Mouse (Mus musculus) hindbrain, embryonic 11.5 days (tissue): Measurements from ENCODE around the gene Evl. TPM values are rescaled to one million over a fixed set of nuclear protein-coding genes. Genes with fewer than 3 reads are reported as not detected.

ENCODE experiments used
- ATAC-seq: fragments of 200-750 bp; cut with Nextera tagmentation; 2 replicates; pipeline ENCODE4 v1.8.0; 2017; ENCODE audit warnings: mild to moderate bottlenecking, moderate TSS enrichment, moderate library complexity; ENCODE audit not compliant: low FRiP score
- DNase-seq: peaks from one replicate; pipeline ENCODE4 v3.0.0-alpha.2; 2015; ENCODE audit warnings: low spot score
- H3K27ac ChIP-seq: fragments of 300-500 bp; sonication (generic); 2 replicates; pipeline ENCODE4 v1.5.1; 2014; ENCODE audit warnings: mild to moderate bottlenecking, low read depth, low read length
- H3K27me3 ChIP-seq: fragments of 300-500 bp; sonication (generic); 2 replicates; pipeline ENCODE4 v1.6.1; 2014; ENCODE audit warnings: mild to moderate bottlenecking, low read length, moderate library complexity, mixed read lengths; ENCODE audit not compliant: control insufficient read depth, insufficient read depth
- H3K36me3 ChIP-seq: fragments of 300-500 bp; sonication (generic); 2 replicates; pipeline ENCODE4 v1.6.1; 2014; ENCODE audit warnings: mild to moderate bottlenecking, low read length, moderate library complexity, mixed read lengths; ENCODE audit not compliant: control insufficient read depth, insufficient read depth
- H3K4me1 ChIP-seq: fragments of 300-500 bp; sonication (generic); replicated peaks from 2 replicates; pipeline ENCODE4 v1.6.1; 2014; ENCODE audit warnings: low read length, mixed read lengths; ENCODE audit not compliant: control insufficient read depth, insufficient read depth
- H3K4me2 ChIP-seq: fragments of 300-500 bp; sonication (generic); replicated peaks from 2 replicates; pipeline ENCODE4 v1.6.1; 2014; ENCODE audit warnings: mild to moderate bottlenecking, low read depth, low read length
- H3K4me3 ChIP-seq: fragments of 300-500 bp; sonication (generic); 2 replicates; pipeline ENCODE4 v1.5.1; 2014; ENCODE audit warnings: low read depth, low read length
- H3K9ac ChIP-seq: fragments of 300-500 bp; sonication (generic); 2 replicates; pipeline ENCODE4 v1.6.1; 2014; ENCODE audit warnings: low read depth, low read length
- H3K9me3 ChIP-seq: fragments of 300-500 bp; sonication (generic); 2 replicates; pipeline ENCODE4 v1.6.1; 2016; ENCODE audit warnings: low read length; ENCODE audit not compliant: control insufficient read depth
- WGBS: fragments of 180-500 bp; shearing (Covaris S2); extraction: QIAGEN DNeasy Blood & Tissue Kit; methylation state at CpG from one replicate; pipeline ENCODE4 v1.1.7; 2014; 5-methylcytosine and 5-hydroxymethylcytosine counted together
- polyA plus RNA-seq: library from polyadenylated mRNA; unstranded; fragments of >200 nt; fragmentation: Nextera tagmentation; extraction: Ambion mirVana; gene quantifications from 2 replicates; pipeline ENCODE4 v1.2.1, GENCODE M21; 2014

The Evl gene
- polyA plus RNA-seq, 1 experiment from 2014 or later: 109 TPM

DNA sequence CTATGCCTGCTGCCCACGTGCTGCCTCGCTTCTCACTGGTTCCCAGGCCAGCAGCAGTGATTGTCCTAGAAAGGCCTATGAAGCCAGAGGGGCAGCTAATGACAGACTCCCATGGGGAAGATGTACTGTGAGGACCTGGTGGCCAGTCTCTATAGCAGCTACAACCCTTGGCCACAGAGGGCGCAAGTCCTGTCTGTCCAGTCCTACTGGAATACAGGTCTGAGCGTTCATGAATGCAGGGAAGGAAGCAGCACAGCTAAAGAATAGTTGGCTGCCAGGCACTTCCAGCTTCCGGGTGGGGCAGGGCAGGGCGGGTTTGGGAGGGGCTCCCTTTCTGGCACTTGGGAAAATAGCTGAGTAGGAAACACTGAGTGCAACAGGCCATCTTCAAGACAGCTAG is 132.4 kb downstream of the Evl start:
- no peaks in the 10 kb centered on the region for H3K27me3 ChIP-seq
- 0 out of 2 replicates have a peak, but pooled peaks cover 3% of the 10 kb centered on the region for H3K4me1 ChIP-seq
- peaks cover 10% of the 10 kb centered on the region for H3K36me3 ChIP-seq
- no peak overlapping the region for H3K9ac ChIP-seq
- no peaks in the 10 kb centered on the region for H3K9me3 ChIP-seq
- ATAC-seq (no peak), DNase-seq (peak; percentile 21)
- no peak overlapping the region for H3K4me3 ChIP-seq
- H3K27ac ChIP-seq: no peak overlapping the region
- no peak overlapping the region for H3K4me2 ChIP-seq
- 67% methylated on average over 6 of the region's 6 CpGs for WGBS

DNA sequence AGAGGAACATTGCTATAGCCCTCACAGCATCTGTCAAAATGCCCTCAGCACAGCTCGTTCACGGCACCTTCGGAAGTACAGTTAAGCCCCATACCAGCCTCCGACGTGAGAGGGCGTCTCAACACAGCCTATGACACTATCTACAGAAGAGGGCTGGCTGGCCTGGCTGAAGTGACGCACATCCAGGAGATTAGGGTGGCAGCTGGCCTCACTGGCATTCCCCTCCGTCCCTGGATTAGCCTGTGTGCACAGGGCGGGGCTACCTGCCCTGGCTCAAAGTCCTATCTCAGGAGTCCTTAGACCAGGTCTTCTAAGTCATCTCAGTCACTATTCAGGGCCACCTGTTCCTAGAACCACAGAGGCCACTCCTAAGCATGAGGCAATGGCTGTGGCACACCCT is 134.6 kb downstream of the Evl start:
- WGBS: 87% methylated on average over 9 of the region's 9 CpGs
- H3K36me3 ChIP-seq: peaks cover 5% of the 10 kb centered on the region
- no peak overlapping the region for H3K4me2 ChIP-seq
- no peaks in the 10 kb centered on the region for H3K27me3 ChIP-seq
- no peaks in the 10 kb centered on the region for H3K9me3 ChIP-seq
- no peak overlapping the region for H3K27ac ChIP-seq
- DNase-seq (no peak), ATAC-seq (no peak)
- no peak overlapping the region for H3K9ac ChIP-seq
- 0 out of 2 replicates have a peak, but pooled peaks cover 3% of the 10 kb centered on the region for H3K4me1 ChIP-seq
- H3K4me3 ChIP-seq: no peak overlapping the region

DNA sequence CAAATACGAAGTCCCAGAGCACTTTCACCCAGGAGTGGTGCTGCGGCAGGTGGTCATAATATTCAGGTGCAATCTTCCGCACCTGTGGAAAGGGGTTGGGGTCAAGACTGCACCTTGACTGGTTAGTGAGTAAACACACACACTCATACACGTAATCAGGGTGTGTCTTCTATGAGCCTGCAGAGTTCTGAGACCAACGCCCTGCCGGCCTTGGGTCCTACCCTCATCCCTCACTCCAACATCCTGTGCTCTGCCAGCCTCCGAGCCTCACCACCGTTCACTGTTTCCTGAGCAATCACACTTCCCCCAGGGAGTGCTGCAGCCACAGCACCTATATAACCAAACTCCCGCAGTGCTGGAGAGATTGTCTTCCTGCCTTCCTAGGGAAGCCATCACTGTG is 136.0 kb downstream of the Evl start:
- ATAC-seq: no peak
- H3K4me1 ChIP-seq: 0 out of 2 replicates have a peak, but pooled peaks cover 3% of the 10 kb centered on the region
- H3K27me3 ChIP-seq: no peaks in the 10 kb centered on the region
- DNase-seq: no peak
- peaks cover 5% of the 10 kb centered on the region for H3K36me3 ChIP-seq
- no peak overlapping the region for H3K4me3 ChIP-seq
- H3K9ac ChIP-seq: no peak overlapping the region
- no peak overlapping the region for H3K27ac ChIP-seq
- 87% methylated on average over 9 of the region's 9 CpGs for WGBS
- no peaks in the 10 kb centered on the region for H3K9me3 ChIP-seq
- no peak overlapping the region for H3K4me2 ChIP-seq

DNA sequence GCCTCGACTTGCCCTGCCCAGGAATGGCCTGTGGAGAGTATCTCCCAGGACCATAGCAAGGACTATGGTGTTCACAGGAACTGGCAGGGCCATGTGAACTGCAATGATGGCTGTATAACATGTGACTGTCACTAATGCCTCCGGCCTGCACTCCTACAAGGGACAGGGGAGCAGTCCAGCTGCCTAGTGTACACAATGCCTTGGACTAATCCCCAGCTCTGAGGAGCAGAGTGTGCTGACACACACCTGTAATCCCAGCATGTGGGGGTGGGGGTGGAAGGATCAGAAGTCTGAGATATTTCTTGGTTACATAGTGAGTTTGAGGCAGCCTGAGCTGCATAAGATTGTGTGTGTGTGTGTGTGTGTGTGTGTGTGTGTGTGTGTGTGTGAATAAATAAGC is 139.1 kb downstream of the Evl start:
- Histone ChIP-seq H3K4me3 (no peak overlapping the region), H3K4me2 (no peak overlapping the region), H3K36me3 (no peaks in the 10 kb centered on the region), H3K9me3 (no peaks in the 10 kb centered on the region), H3K27ac (no peak overlapping the region), H3K4me1 (0 out of 2 replicates have a peak, but pooled peaks cover 3% of the 10 kb centered on the region), H3K27me3 (no peaks in the 10 kb centered on the region), H3K9ac (no peak overlapping the region)
- ATAC-seq (no peak), DNase-seq (no peak)
- 82% methylated on average over 2 of the region's 2 CpGs for WGBS

DNA sequence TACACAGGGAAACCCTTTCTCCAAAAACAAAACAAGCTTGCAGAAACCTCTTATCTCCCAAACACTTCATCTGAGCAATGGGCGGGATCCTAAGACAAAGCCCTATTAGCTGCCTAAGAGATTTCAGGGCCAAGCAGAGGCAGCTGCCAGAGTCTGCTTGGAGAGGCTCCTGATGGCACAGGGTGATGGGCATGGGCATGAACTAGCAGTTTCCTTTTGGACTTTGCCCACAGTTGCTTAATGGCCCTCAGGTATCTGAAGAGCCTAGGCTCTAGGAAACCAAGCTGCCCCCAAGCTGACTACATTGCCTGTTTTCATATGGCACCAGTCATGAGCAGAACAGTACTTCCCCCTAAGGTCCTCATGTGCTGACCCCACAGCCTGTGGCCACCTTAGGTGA is 139.7 kb downstream of the Evl start:
- Histone ChIP-seq H3K36me3 (no peaks in the 10 kb centered on the region), H3K4me3 (no peak overlapping the region), H3K9ac (no peak overlapping the region), H3K27ac (no peak overlapping the region), H3K4me2 (no peak overlapping the region), H3K9me3 (no peaks in the 10 kb centered on the region), H3K4me1 (0 out of 2 replicates have a peak, but pooled peaks cover 3% of the 10 kb centered on the region), H3K27me3 (no peaks in the 10 kb centered on the region)
- 79% methylated on average over 1 of the region's 1 CpGs for WGBS
- DNase-seq (no peak), ATAC-seq (no peak)

DNA sequence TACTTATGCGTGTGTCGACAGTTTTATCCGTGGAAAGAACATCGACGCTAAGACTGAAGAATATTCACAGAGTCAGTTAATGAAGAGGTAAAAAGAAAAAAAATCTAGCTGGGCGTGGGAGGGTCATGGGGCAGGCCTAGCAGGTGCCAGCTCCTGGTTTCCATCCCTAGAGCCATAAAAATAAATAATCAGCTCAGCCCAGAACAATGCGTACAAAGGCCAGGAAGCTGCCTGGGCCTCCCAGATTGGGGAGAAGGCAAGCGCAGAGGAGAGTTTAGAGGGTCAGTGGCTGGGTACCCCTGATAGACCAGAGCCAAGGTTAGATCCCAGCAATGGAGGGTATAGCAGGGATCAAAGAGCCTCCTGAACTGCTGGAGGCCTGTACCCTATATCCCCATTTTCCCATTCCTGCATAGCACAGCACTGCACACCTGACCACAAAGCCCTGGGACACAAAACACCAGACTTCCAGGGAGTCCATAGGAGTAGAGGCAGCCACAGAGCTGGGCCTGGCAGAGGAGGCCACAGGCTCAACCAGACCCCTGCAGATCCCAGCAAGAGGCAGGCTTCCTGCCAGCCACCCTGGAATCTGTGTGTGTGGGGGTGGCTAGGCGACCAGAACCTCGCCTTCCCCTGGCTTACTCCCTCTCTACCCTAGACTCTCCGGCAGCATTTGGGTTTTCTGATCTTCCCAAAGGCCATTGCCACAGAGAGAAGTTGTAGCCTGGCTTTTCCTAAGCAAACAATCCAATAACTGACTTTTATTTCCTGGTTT is 144.4 kb downstream of the Evl start:
- H3K27me3 ChIP-seq: peaks cover 27% of the 10 kb centered on the region
- no peak overlapping the region for H3K4me2 ChIP-seq
- no peak overlapping the region for H3K4me3 ChIP-seq
- no peaks in the 10 kb centered on the region for H3K36me3 ChIP-seq
- ATAC-seq (no peak), DNase-seq (no peak)
- no peaks in the 10 kb centered on the region for H3K9me3 ChIP-seq
- no peak overlapping the region for H3K9ac ChIP-seq
- WGBS: 85% methylated on average over 11 of the region's 11 CpGs
- no peaks in the 10 kb centered on the region for H3K4me1 ChIP-seq
- H3K27ac ChIP-seq: no peak overlapping the region

DNA sequence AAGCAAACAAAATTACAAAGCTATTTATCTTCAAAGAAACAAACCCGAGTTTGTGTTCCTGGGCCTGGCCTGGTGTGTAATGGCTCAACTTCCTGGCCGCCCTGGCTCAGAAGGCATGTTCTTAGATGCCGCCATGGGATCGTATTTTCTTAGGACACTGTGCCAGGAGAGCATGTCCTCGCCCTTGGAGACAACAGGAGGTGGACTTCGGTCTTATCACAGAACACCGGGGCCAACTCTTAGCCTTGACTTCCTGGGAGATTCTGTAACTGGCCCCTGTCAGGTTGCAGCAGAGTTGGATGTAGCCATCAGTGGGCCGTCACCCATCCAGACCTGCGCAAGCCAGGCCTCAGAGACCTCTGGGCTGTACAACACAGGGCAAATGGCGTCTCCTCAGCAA is 145.1 kb downstream of the Evl start:
- no peak for ATAC-seq
- no peak overlapping the region for H3K4me2 ChIP-seq
- H3K27ac ChIP-seq: no peak overlapping the region
- no peaks in the 10 kb centered on the region for H3K4me1 ChIP-seq
- no peak overlapping the region for H3K9ac ChIP-seq
- no peaks in the 10 kb centered on the region for H3K36me3 ChIP-seq
- WGBS: 90% methylated on average over 10 of the region's 10 CpGs
- no peak for DNase-seq
- no peak overlapping the region for H3K4me3 ChIP-seq
- peaks cover 27% of the 10 kb centered on the region for H3K27me3 ChIP-seq
- H3K9me3 ChIP-seq: no peaks in the 10 kb centered on the region

DNA sequence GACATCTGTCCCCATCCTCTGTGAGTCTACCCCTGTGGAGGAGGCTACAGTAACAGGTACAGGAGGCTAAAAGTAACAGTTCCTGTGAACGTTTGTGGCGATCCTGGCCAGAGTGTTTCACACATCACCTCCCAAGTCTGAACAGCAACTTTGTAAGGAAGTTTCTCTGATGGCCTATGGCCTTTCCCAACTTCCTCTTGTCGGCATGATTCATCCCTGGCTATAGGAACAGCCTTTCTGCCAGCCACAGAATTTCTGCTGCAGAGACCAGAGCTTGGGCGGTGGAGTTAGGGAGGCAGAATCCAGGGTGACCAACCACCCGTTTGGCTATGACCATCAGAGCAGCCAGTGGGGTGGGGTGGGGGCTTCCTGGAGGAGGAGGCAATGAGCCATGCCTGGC is 145.5 kb downstream of the Evl start:
- WGBS: 71% methylated on average over 5 of the region's 5 CpGs
- no peak for ATAC-seq
- H3K27me3 ChIP-seq: peaks cover 27% of the 10 kb centered on the region

DNA sequence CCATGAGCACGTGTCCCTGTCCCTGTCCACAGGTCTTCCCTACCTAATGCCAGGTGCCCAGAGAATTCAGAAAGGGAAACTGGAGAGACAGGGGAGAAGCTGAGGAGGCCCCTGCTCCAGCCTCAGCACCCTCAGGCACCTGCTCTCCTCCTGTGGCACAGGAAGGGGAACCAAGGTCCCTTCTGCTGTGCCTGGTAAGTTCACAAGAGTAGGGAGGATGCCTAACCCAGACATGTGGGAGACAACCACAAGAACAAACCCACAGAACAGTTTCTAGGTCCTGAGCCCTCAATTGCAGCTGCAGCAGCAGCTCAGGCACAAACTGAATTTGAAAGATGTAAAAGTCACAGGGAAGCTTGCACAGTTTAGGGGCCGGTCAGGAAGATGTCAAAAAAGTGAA is 146.7 kb downstream of the Evl start:
- no peaks in the 10 kb centered on the region for H3K36me3 ChIP-seq
- H3K4me2 ChIP-seq: no peak overlapping the region
- H3K27me3 ChIP-seq: peaks cover 27% of the 10 kb centered on the region
- ATAC-seq (no peak), DNase-seq (no peak)
- H3K9me3 ChIP-seq: no peaks in the 10 kb centered on the region
- H3K4me3 ChIP-seq: no peak overlapping the region
- H3K9ac ChIP-seq: no peak overlapping the region
- no peaks in the 10 kb centered on the region for H3K4me1 ChIP-seq
- 39% methylated on average over 2 of the region's 2 CpGs for WGBS
- no peak overlapping the region for H3K27ac ChIP-seq

More for the DNA sequence above, 145.5 kb downstream of the Evl start:
- Histone ChIP-seq H3K27ac (no peak overlapping the region), H3K36me3 (no peaks in the 10 kb centered on the region), H3K9me3 (no peaks in the 10 kb centered on the region), H3K9ac (no peak overlapping the region), H3K4me1 (no peaks in the 10 kb centered on the region), H3K4me2 (no peak overlapping the region), H3K4me3 (no peak overlapping the region)
- DNase-seq: no peak
